Mouse (Mus musculus) layer of hippocampus, postnatal 14 days (tissue): ENCODE measurements around the gene S100a9. TPM values are rescaled to one million over a fixed set of nuclear protein-coding genes. Genes with fewer than 3 reads are reported as not detected.
A peak's percentile ranks its signal among the peaks of the same experiment; 100 is the strongest.

Experiments
- DNase-seq, 2 experiments: peaks; one replicate each; pipeline ENCODE4 v3.0.0; 2021 to 2022; ENCODE audit warnings: low spot score in 2 of 2, mixed read lengths in 1 of 2
- long read RNA-seq, 2 experiments: library from polyadenylated mRNA; stranded (forward); transcript quantifications; one replicate each; pipeline ENCODE4 v2.0.0; 2021
- total RNA-seq, 2 experiments: library from RNA; stranded (reverse); gene quantifications; 2 replicates each; pipeline ENCODE4 v1.2.3; 2021

S100a9 gene
- total RNA-seq = under 1 TPM in 1 of 2 experiments, not detected in 1; 0.83 TPM
- long read RNA-seq, experiment 1 = 0 reads
- long read RNA-seq, experiment 2 = 0 reads

DNA sequence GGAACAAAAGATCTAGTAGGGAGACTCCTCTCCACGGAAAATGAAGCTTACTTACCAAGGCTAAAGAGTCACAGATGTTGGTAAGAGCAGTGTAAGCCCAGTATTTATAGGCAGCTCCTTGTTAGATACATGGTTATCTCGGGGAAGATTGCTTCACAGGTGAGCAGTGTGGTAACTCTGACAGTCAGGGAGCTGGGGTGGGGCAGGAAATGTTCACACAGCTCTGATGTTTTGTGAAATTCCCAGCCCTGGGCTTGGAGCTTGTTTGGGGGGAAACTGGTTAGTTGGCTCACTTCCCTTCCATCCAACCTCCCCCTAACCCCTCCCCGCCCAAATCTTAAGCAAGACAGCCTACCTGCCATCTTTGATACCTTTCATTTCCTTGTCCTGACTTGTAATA lies at the start of gene S100a9:
TSS of gene S100a9 (minus strand) at position 109 of the 400 bp plus-strand sequence.
- DNase-seq = no peak

- DNase-seq = no peak
These were observed 31.1 kb upstream of the S100a9 start, which contains the start of gene Pglyrp4 for GRCm38 (mm10) chr3:90726606-90727005. TSS of gene Pglyrp4 (plus strand) at chr3:90726906.

DNA sequence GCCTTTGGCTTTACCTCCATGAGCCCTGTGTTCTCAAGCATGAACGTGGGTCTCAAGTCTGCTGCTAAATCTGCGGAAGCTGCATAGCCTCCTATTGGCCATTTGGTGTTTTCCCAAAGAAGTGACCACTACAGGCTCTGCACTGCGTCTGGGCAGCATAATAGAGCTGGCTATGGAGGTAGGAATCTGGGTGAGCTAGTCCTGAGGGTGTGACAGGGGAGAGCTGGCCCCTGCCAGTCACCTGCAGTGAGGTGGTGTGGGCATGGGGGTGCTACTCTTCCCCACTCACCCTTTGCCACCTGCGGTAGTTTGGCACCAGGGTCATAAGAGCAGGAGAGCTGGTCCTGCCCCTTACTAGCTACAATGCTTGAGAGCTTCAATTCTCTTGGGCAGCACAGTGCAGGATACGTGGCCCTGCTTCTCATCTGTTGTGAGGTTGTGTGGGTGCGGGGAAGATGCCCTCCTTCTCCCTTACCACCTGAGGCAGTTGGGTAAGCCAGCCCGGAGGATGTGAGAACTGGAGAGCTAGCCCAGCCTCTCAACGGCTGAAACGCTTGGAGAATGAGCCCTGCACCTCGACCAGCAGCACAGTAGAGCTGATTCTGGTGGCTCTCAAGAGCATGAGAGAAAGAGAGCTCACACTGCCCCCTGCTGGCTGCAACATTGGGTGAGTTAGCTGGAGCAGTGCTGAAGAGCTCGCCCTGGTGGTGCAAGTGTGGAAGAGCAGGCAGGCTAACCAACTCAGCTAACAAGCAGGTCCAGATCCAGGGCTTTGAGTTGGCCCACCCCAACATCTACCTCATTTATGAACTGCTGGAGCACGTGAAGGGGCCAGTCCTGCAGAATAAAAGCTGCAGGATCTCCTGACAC lies 14.3 kb upstream of the S100a9 start:
- DNase-seq = peak; percentile 71 to 87

GRCm38 (mm10) chr3:90708523-90709202 lies 13.1 kb upstream of the S100a9 start:
- DNase-seq = peak in 1 of 2 experiments; percentile 30

- no peak for DNase-seq
These were observed 6.7 kb upstream of the S100a9 start for GRCm38 (mm10) chr3:90702244-90702643.

DNA sequence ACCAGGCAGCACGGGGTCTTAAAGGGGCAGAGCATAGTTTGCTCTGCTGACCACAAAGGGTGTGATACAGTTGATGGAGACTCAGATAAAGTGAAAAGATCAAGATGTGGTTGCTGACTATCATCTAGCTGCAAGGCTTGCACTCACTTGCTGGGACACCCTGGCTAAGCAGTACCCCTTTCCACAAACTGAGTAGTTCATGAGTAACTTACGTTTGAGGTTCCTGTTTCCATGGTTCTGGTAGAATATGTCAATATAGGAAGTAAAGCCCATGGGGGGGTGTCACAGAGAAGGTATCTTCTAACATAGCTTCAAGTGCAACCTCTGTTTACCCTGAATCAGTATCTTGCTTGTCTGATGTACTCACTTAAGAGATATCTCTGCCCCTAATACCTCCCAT lies 2.0 kb downstream of the S100a9 start:
- DNase-seq = no peak

- no peak for DNase-seq
These were observed 8.7 kb downstream of the S100a9 start for GRCm38 (mm10) chr3:90686835-90687234.

- no peak for DNase-seq
These were observed 11.6 kb downstream of the S100a9 start for GRCm38 (mm10) chr3:90683929-90684328.

DNA sequence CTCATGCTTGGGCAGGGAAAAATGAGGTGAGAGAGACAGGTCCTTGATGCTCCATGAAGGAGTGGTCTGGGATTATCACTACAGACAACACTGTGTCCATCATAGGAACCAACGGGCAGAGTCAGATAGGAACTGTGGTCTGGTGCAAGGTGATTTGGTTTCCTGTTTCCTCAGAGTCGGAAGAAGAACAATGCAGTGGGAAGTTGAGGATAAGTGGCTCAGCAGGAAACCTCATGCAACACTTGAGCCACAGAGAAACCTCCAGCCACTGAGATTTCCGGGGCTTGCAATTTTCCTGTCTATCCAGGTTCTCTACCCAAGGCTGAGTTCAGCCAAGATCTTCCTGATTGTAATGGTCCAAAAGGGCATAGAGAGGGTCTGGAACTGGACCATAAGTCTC lies 16.9 kb downstream of the S100a9 start:
- no peak for DNase-seq

DNA sequence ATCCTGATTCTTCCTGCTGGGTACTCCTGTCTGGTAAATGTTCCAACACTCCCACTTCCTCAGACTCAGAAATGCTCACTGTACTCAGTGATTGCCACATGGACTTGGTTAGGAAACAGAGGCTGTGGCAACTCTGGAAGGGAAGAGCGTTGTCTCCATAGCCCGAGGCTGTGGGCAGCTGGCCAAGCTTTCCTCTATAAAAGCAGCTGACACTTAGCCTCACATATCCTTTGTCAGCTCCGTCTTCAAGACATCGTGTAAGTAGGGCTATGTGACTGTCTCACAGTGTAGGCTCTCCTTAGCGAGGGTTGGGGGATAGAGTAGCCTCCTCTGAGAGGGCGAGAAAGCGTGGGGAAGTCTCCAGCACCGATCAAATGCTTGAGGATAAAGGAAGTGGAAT lies 26.7 kb downstream of the S100a9 start, which contains the start of gene S100a8:
TSS of gene S100a8 (plus strand) at position 133 of the 400 bp plus-strand sequence.
- no peak for DNase-seq

DNA sequence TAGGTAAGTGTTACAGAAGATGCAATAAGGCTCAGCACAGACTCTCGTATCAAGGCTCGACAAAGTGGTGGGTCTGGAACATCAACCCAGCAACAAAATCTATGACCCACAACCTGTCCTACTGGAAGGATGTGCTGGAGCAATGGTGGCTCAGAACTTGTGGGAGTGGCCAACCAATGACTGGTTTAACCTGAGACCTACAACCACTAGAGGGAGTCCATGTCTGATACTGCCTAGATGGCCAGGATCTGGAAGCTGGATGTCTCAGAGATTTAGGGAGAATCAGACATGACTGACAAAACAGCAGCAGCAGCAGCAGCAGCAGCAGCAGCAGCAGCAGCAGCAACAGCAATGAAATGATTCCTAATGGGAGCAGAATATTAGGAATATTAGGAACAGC lies 31.3 kb downstream of the S100a9 start:
- DNase-seq = no peak

DNA sequence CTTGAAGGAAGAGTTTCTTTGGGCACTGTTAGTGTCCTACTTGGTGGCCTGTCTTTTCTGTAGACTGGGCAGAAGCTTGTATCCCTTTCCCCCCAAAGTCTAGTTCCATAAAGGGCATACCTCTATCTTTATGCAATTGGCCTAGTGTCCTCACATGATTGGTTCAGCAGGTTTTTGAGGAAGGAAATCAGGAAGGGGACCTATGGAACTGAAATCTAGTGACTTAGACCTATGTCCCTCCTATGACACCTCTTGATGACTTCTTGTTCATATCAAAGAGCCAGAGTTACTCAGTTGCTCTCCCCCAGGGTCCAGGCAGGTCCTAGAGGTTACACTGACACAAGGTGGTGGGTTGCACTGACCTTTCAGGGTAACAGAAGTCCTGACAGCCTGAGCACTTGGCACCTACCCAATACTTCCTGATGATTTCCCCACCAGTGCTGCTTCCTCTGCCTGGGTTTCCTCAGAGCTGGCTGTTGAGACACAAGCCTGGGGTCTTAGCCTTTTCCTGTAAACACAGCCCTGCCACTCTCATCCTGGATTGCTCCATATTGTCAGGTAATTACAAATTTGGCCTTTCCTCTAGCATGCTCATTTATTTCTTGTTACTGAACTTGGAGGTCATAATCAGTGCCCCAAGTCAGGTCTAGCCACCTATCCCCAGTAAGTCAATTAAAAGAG lies 36.0 kb downstream of the S100a9 start:
- no peak for DNase-seq

DNA sequence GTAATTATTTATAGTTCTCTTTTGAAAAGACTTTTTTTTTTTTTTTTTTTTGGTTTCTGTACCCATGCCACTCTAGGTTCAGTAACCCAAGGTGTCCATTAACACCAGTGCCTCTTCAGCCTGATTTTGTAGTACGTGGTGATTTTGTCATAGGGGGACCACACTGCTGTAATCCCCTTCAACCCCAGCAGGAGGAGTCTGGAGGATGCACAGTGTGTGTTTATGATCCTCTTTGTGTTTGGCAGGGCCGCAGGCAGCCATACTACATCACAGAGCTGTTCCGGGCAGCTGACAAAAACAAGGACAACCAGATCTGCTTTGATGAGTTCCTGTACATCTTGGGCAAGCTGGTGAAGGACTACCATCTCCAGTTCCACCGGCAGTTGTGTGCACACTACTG lies 38.1 kb downstream of the S100a9 start:
- no peak for DNase-seq

DNA sequence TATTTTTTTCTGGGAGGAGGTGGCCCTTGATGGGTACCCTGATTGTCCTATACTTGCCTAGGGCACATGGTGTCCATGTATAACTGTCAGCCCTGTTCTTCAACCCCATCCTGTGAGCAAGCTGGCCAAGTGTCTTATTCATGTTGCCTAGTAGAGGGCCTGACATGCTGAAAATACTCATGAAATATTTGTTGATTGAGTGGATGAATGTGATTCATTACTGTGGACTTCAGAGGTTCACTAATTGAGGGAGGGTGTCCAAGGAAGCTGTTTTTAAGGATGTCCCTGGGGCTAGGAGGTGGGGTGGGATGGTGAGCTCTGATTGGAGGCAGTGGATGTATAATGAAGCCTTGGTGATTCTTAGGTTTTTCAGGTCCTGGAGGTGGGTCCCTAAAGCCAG lies 41.8 kb downstream of the S100a9 start, which contains the start of gene S100a7a:
TSS of gene S100a7a (plus strand) at position 301 of the 400 bp plus-strand sequence.
- no peak for DNase-seq

DNA sequence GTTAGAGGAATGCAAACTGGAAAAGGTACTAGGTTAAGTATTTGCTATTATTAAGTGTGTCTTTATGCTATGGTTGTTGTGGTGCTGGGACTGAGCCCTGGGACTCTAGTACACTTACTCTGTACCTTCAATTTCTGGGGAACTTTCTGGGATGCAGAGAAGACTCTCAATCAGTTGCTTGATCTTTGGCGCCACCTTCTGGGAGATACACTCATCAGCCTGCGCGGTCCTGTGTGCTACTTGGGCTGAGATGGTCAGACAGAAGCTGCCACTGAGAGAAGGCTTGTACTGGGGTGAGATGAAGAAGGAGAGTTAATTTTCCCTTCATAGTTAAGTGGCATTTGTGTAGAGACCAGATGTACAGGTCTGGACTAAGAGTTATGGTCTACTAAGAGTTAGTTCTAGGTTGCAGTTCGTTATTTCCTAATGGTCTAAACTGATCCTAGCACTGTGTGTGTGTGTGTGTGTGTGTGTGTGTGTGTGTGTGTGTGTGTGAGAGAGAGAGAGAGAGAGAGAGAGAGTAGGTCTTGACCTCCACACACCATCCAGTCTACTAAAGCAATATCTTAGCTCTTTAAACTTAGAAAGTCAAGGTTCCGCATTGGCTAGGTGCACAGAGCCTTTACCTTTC lies 42.5 kb downstream of the S100a9 start:
- DNase-seq = peak; percentile 66 to 85

DNA sequence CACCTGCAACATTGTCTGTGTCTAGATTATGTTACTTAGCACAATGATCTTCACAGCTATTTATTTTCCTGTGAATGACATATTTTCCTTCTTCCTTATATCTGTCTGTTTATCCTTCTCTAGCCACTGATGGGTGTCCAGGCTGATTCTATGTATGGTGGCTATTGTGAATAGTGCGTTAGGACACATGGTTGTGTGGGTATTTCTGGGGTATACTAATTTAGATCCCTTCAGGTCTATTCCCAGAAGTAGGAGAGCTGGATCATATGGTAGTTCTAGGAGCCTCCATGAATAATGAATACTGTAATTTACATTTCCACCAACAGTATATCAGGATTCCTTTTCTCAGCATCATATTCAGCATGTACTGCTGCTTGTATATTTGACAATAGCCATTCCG lies 45.7 kb downstream of the S100a9 start:
- DNase-seq = no peak

GRCm38 (mm10) chr3:90648981-90649380 lies 46.5 kb downstream of the S100a9 start:
- peak in 1 of 2 experiments; percentile 8 for DNase-seq

GRCm38 (mm10) chr3:90647291-90647690 lies 48.2 kb downstream of the S100a9 start:
- no peak for DNase-seq

- peak in 1 of 2 experiments; percentile 24 for DNase-seq
These were observed 51.3 kb downstream of the S100a9 start for GRCm38 (mm10) chr3:90644220-90644619.
